Mouse (Mus musculus) liver, embryonic 14.5 days (tissue): ENCODE data around the gene Gfi1. TPM values are rescaled to one million over a fixed set of nuclear protein-coding genes. Genes with fewer than 3 reads are reported as not detected.
A peak's percentile ranks its signal among the peaks of the same experiment; 100 is the strongest.

Experiments used
- ATAC-seq: fragments of 200-750 bp; cut with Nextera tagmentation; 2 replicates; pipeline ENCODE4 v1.8.0; 2017; ENCODE audit warnings: moderate number of reproducible peaks, mild to moderate bottlenecking, moderate library complexity; ENCODE audit not compliant: insufficient read depth
- DNase-seq, 3 experiments: peaks; one replicate each; pipeline ENCODE4 v3.0.0-alpha.2; 2012 to 2013; ENCODE audit warnings: low read depth in 3 of 3, low spot score in 3 of 3
- H3K27ac ChIP-seq: fragments of 300-500 bp; sonication (generic); 2 replicates; pipeline ENCODE4 v1.5.1; 2014; ENCODE audit warnings: moderate library complexity, mild to moderate bottlenecking, control low read depth, inconsistent platforms
- H3K27me3 ChIP-seq: fragments of 300-500 bp; sonication (generic); 2 replicates; pipeline ENCODE4 v1.6.1; 2014; ENCODE audit warnings: mild to moderate bottlenecking, low read length, moderate library complexity; ENCODE audit not compliant: control insufficient read depth, insufficient read depth
- H3K36me3 ChIP-seq: fragments of 300-500 bp; sonication (generic); replicated peaks from 2 replicates; pipeline ENCODE4 v1.6.1; 2014; ENCODE audit warnings: low read depth; ENCODE audit not compliant: control insufficient read depth, insufficient read depth
- H3K4me1 ChIP-seq, 2 experiments: fragments of 200-500 bp in 1 of 2; fragments of 300-500 bp in 1 of 2; sonication (generic) in 1 of 2; replicated peaks; 2 replicates each; pipeline ENCODE4 v1.6.1; 2012 to 2014; ENCODE audit warnings: antibody characterized with exemption in 1 of 2, inconsistent platforms in 1 of 2, low read length in 1 of 2; ENCODE audit not compliant: control insufficient read depth in 2 of 2, insufficient read depth in 2 of 2
- H3K4me2 ChIP-seq: fragments of 300-500 bp; sonication (generic); 2 replicates; pipeline ENCODE4 v1.6.1; 2014; ENCODE audit warnings: low read depth, mild to moderate bottlenecking, control low read depth, moderate library complexity
- H3K4me3 ChIP-seq, 2 experiments: fragments of 200-500 bp in 1 of 2; fragments of 300-500 bp in 1 of 2; sonication (generic) in 1 of 2; 2 replicates each; pipeline ENCODE4 v1.5.1; 2012 to 2014; ENCODE audit warnings: low read depth in 2 of 2, low read length in 2 of 2, mild to moderate bottlenecking in 2 of 2, control low read depth in 1 of 2, inconsistent platforms in 1 of 2, moderate library complexity in 1 of 2; ENCODE audit not compliant: insufficient read depth in 1 of 2
- H3K9ac ChIP-seq: fragments of 300-500 bp; sonication (generic); replicated peaks from 2 replicates; pipeline ENCODE4 v1.6.1; 2014; ENCODE audit warnings: mild to moderate bottlenecking, control low read depth, moderate library complexity
- H3K9me3 ChIP-seq: fragments of 300-500 bp; sonication (generic); 2 replicates; pipeline ENCODE4 v1.6.1; 2016; ENCODE audit warnings: low read length, mixed read lengths; ENCODE audit not compliant: control insufficient read depth
- CTCF ChIP-seq: IDR thresholded peaks from 2 replicates; pipeline ENCODE4 v1.5.1; 2016; ENCODE audit warnings: antibody characterized with exemption, low read depth, control low read depth
- EP300 ChIP-seq: IDR thresholded peaks from 2 replicates; pipeline ENCODE4 v1.6.1; 2016; ENCODE audit warnings: antibody characterized with exemption, low read depth
- WGBS: fragments of 180-500 bp; shearing (Covaris S2); extraction: QIAGEN DNeasy Blood & Tissue Kit; methylation state at CpG from one replicate; pipeline ENCODE4 v1.1.7; 2014; ENCODE audit not compliant: insufficient replicate concordance; 5-methylcytosine and 5-hydroxymethylcytosine counted together
- polyA plus RNA-seq, 2 experiments: library from polyadenylated mRNA; depleted of rRNA in 1 of 2; stranded (reverse) in 1 of 2; unstranded in 1 of 2; fragments of >200 nt; fragmentation: Nextera tagmentation in 1 of 2; extraction: Ambion mirVana in 1 of 2; gene quantifications; 2 replicates each; pipeline versions ENCODE4 v1.2.1 to v1.2.3; 2012 to 2014

The Gfi1 gene
- polyA plus RNA-seq, 2 experiments = 1.7 to 2.2 TPM

- Histone ChIP-seq H3K4me1 (peaks cover 5 to 7% of the 10 kb centered on the region in 2 experiments; a peak in 3 of 4 replicates), H3K27me3 (no peaks in the 10 kb centered on the region), H3K4me3 (no peak overlapping the region), H3K36me3 (peaks cover 11% of the 10 kb centered on the region), H3K4me2 (no peak overlapping the region), H3K9me3 (no peaks in the 10 kb centered on the region), H3K27ac (no peak overlapping the region), H3K9ac (no peak overlapping the region)
- DNase-seq = no peak
- TF ChIP-seq CTCF = no peak
- TF ChIP-seq EP300 = no peak
- no peak for ATAC-seq
These were observed 37.8 kb upstream of the Gfi1 start for GRCm38 (mm10) chr5:107763674-107764073.

DNA sequence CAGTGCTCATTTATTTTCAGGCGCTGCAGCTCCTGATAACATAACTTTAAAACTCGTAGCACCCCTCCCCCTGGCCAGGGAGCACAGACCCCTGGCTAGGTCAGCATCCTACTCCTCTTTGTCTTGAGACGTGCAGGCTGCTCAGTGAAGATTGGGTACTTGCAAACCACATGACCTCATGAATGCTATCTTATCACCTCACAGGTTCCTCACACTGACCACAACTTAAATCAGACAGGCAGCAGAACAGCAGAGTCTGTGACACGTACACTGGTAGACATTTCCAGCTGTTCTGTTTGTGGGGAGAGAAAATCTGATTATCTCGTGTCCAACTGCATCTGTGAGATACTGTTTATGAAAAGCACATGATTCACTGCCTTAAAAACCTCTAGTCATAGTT lies 33.3 kb upstream of the Gfi1 start:
- H3K27me3 ChIP-seq = no peaks in the 10 kb centered on the region
- TF ChIP-seq EP300 (peak; percentile 87), CTCF (no peak)
- no peak overlapping the region for H3K4me2 ChIP-seq
- H3K36me3 ChIP-seq = peaks cover 18% of the 10 kb centered on the region
- no peaks in the 10 kb centered on the region for H3K9me3 ChIP-seq
- 5% methylated on average over 5 of the region's 5 CpGs for WGBS
- H3K9ac ChIP-seq = no peak overlapping the region
- DNase-seq (peak; percentile 53 to 71 (median 59)), ATAC-seq (peak; percentile 92)
- H3K4me3 ChIP-seq = no peak overlapping the region
- H3K4me1 ChIP-seq = peaks cover 8 to 9% of the 10 kb centered on the region in 2 experiments; a peak in 3 of 4 replicates
- no peak overlapping the region for H3K27ac ChIP-seq

- no peaks in the 10 kb centered on the region for H3K9me3 ChIP-seq
- no peaks in the 10 kb centered on the region for H3K27me3 ChIP-seq
- no peak overlapping the region for H3K9ac ChIP-seq
- H3K27ac ChIP-seq = no peak overlapping the region
- 77% methylated on average over 2 of the region's 2 CpGs for WGBS
- no peak overlapping the region for H3K4me3 ChIP-seq
- no peak for TF ChIP-seq EP300
- no peak for TF ChIP-seq CTCF
- peaks cover 17% of the 10 kb centered on the region for H3K36me3 ChIP-seq
- no peak overlapping the region for H3K4me2 ChIP-seq
- DNase-seq (no peak), ATAC-seq (no peak)
- peaks cover 8 to 9% of the 10 kb centered on the region in 2 experiments; a peak in 3 of 4 replicates for H3K4me1 ChIP-seq
These were observed 30.2 kb upstream of the Gfi1 start for GRCm38 (mm10) chr5:107756072-107756471.

GRCm38 (mm10) chr5:107754740-107755139 lies 28.9 kb upstream of the Gfi1 start:
- ATAC-seq = no peak
- Histone ChIP-seq H3K4me3 (no peak overlapping the region), H3K4me1 (peaks cover 6 to 11% of the 10 kb centered on the region in 2 experiments; a peak in 3 of 4 replicates), H3K9me3 (no peaks in the 10 kb centered on the region), H3K9ac (no peak overlapping the region), H3K36me3 (peaks cover 14% of the 10 kb centered on the region), H3K27ac (no peak overlapping the region), H3K4me2 (no peak overlapping the region), H3K27me3 (no peaks in the 10 kb centered on the region)
- peak in 2 of 3 experiments; percentile 13 to 16 for DNase-seq
- 71% methylated on average over 1 of the region's 1 CpGs for WGBS
- TF ChIP-seq CTCF (no peak), EP300 (no peak)

DNA sequence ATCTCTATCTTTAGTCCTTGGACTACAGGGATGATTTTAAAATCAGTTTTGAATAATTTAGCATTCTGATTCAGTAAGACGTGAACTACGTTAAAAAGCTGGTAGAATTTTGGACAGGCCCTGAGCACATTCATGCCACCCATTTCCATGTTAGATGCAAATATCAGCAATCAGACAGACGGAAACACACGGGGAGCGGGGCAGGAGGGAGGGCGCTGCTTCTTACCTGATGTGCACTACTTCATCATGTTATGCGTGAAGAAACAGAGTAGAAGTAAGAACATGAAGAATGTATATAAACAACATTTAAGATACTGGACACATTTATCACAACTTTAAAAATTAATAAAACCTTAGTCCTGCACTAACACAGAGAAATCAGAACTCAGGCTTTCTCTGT lies 27.8 kb upstream of the Gfi1 start:
- no peak for TF ChIP-seq CTCF
- no peak for TF ChIP-seq EP300
- H3K36me3 ChIP-seq = peaks cover 14% of the 10 kb centered on the region
- ATAC-seq (no peak), DNase-seq (no peak)
- H3K4me1 ChIP-seq = peaks cover 3 to 6% of the 10 kb centered on the region in 2 experiments; a peak in 1 of 4 replicates
- 92% methylated on average over 7 of the region's 7 CpGs for WGBS
- no peak overlapping the region for H3K27ac ChIP-seq
- H3K9ac ChIP-seq = no peak overlapping the region
- no peaks in the 10 kb centered on the region for H3K9me3 ChIP-seq
- H3K4me2 ChIP-seq = no peak overlapping the region
- no peak overlapping the region for H3K4me3 ChIP-seq
- H3K27me3 ChIP-seq = no peaks in the 10 kb centered on the region
